Mouse (Mus musculus): ENCODE data around the gene Stk33. TPM values are rescaled to one million over a fixed set of nuclear protein-coding genes. Genes with fewer than 3 reads are reported as not detected.

Stk33 gene
- total RNA-seq, 2 experiments from 2014 or later: 4.5 to 20.8 TPM

DNA sequence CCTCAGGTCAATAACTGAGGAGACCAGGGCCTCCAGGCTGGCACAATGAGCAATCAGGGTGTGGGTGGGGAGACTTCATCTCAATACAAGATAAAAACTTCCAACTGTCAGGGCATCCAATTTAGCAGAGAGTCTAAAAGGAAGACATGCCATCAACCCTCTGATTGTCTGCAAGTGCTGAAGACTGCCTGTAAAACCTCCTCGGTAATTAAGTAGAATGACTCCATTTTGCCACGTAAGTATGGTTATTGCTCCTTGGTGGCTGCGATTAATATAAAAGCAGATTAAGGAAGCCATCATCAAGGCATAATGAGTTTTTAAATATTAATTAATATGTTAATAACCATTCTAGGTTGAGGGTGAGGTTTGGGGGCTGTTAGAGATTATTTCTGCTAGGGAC is 187.5 kb downstream of the Stk33 start:
- DNase-seq (ENCODE audit: low spot score): no peak

DNA sequence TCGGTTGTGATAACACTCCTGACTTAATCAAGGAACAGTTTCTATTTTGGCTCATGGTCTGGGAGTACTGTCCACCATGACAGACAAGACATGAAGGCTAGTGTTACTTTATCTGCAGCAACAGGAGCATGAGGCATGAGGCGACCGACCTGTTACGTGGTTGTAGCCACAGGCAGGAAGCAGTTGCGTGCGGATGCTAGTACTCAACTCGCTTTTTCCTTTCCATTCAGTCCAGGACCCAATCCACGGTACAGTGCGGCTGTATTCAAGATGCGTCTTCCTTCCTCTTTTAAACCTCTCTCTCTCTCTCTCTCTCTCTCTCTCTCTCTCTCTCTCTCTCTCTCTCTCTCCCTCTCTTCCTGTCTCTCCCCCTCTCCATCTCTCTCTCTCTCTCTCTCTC is 194.1 kb downstream of the Stk33 start:
- DNase-seq (ENCODE audit: low spot score): no peak

DNA sequence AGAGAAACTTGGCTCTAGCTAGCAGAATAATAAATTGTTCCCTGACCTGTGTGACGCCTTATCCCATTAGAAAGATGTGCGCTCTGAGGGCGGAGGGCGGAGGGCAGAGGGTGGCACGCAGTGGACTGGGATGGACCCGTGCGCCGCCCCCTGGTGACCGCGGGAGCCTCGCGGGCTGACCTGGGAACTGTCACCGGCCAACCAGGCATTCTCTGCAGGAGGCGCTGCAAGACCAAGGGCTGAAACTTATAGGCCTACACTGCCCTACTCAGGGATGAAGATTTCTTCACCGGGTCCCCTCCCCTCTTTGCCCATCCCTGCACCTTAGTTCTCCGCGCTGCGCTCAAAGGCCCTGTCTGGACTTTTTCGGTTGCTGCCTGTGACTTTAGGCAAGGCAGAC is 197.6 kb downstream of the Stk33 start:
- no peak for DNase-seq (ENCODE audit: low spot score)

DNA sequence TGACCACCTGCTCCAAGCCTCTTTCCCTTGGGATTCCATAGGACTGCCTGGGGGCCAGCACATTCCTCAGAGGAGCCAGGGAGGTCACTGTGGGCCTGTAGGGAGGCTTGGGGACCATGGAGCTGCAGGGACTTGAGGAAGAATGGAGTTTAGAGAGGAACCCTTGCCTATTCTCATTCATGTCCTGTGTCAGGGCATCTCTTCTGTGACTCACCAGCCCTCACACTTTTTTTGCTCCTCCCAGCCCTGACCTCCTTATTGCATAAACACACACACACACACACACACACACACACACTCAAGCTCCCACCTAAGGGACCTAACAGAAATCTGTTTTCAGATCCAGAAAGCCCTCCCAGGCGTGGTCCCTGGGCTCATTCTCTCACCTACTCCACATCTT is 199.5 kb downstream of the Stk33 start:
- no peak for DNase-seq (ENCODE audit: low spot score)

DNA sequence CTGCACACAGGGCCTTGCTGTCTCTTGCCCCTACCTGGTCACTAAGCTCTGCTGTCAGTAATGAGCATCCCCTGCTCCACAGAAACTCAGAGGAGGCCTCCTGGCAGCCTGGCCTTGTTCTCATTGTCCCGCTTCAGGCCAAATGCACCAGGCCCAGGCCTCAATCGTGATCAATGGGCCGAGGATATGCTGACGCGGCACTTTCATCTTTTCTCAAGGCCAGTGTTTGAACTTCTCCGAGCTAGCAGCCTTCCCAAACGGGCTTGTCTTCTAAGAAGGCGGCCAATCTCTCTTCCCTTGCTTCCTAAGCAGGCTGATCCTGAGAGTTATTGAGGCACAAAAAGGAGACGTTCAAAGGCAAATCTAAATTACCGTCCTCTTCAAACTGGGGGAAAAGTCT is 200.2 kb downstream of the Stk33 start:
- DNase-seq (ENCODE audit: low spot score): no peak

DNA sequence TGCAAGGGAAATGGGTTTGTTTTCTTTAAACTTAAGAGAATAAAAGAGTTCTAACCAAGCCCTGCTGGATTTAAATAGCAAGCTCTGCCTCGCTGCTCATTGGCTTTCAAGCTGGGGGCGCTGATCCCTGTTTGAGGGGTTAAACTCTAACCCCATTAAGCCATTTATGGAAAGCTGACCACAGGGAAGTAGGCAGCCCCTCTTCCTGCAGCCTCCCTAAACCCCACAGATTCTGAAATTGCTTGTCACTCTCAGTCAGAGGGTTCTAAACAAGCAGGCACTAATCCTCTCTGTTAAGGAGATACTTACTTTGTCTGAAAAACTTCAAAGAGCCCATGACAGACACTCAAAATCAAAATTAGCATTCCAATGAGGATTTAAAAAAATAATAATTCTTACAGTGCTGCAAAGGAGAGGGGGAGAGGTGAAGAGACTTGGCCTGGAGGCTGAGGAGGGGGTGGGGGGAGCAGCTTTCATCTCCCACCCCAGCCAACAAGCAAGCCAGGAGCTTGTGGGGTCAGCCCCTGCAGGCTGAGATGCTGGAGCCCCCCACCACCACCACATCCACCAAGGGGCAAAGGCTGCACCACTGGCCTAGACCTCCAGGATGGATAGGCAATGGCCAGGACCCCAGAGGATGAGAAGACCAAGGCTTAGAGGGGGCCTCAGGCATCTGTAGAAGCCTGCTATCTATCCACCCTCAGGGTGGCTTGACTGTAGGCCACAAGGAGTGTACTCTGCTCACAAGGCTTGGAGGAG is 203.8 kb downstream of the Stk33 start:
- no peak for DNase-seq (ENCODE audit: low spot score)

DNA sequence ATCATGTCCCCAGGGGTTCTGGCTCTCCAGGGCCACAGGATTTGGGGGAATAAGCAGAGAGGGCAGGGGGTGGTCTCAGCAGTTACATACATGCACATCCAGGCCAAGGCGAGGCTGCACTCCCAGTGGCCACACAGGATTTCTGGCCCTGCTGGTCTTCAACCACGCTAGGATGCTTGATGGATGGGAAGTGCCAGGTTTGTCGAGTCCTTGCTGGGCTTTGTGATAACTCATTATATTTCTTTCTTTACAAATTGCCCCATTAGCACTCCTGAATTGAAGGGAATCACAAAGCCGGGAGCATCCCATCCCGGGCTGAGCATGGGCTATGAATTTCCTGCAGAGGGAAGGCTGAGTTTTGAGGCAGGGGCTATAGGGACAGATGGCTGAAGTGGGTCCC is 204.4 kb downstream of the Stk33 start:
- DNase-seq (ENCODE audit: low spot score): no peak

DNA sequence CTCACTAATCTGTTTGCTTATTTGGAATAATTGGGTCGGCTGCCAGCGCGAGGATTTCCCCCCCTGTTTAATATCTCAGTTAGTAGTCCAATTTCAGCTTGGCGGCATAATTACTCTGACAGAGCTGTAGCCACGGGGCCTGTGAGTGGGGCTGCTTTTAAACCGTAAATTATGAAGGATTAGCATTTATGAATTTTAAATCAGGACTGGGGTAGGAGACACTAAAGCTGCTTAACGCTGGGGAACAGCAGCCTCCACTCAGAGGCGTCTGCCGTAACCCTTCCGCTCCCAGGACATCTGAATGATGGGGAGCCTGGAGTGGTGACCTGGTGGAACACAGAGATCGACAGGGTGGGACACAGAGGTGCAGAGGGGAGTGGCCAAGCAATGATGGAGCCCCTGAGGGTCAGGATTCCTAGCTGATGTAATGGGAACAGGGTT is 207.0 kb downstream of the Stk33 start:
- DNase-seq (ENCODE audit: low spot score): no peak

DNA sequence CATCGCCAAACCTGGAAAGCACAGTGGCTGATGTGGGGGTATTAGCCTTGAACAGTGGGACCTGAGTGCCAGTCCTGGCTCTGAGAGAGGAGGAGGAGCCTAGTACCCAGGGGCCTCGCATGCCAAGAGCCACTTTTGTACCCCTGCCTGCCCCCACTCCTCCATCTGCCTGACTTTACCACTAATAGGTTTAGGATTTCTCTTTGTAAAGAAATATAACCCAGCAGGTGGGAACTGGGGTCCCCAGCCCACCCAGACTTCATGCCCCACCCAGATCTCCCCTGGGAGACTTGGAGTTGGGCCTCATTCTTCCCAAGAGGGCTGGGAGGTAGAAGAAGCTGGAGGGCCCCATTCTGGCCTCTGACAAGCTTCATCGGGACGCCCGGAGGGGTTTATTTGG is 207.6 kb downstream of the Stk33 start:
- DNase-seq (ENCODE audit: low spot score): no peak

DNA sequence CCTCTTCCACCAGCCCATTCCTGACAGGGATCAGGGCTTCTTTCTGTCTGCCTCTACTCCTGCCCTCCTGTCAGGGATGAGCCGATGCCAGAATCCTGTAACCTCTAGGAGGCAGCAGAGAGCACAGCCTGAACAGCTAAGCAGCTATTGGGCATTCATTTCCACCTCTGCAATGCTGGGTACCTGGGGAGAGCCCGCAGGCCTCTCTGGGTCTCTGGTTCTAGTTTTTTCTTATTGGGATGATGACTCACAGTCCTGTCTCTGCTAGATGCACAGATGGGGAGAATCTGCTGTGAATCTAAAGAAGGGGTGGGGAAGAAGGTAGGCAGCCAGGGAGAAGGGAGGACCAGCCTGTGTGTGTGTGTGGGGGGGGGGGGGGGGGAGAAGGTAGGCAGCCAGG is 208.1 kb downstream of the Stk33 start:
- peak; percentile 58 for DNase-seq (ENCODE audit: low spot score)

Other genes starting within 250 kb of the Stk33 start
- under 1 TPM; 0.07 to 0.09 TPM for gene Trim66, start 69.1 kb upstream of the Stk33 start, total RNA-seq (2021)
- gene Rpl27a, start 80.1 kb upstream of the Stk33 start, total RNA-seq (2021): 10 to 100 TPM; 80.7 to 81.0 TPM